Mouse (Mus musculus) CD4-positive helper T cell, adult 2 months (primary cell): ENCODE measurements at regions not wholly inside any gene's neighbourhood (a gene's known extent, or its start where the extent isn't known, plus 50 kb on each side); places are given as distances from the start of the nearest gene placed in this dataset.

Experiments used
- DNase-seq: peaks from one replicate; pipeline ENCODE4 v3.0.0-alpha.2; 2012; ENCODE audit warnings: low read depth, missing footprints, low spot score

DNA sequence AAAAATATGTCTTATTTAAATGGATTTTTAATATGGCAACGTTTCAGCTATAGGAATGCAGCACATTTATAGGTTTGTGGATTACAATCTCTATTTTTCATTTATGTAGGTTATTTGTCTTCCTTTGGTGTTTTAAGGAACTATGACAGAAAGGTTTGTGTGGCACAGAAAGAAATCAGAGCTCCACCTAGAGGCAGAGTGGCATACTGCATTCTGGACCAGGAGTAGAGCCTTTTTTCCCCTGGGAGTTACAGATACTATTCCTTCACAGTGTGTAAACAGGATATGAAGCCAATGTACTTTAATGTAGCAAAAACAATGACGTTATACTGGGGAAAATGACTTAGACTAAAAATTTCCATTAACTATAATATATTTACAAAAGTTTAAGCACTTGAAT lies 94.9 kb upstream of the St8sia4 start:
- peak; percentile 57 for DNase-seq

DNA sequence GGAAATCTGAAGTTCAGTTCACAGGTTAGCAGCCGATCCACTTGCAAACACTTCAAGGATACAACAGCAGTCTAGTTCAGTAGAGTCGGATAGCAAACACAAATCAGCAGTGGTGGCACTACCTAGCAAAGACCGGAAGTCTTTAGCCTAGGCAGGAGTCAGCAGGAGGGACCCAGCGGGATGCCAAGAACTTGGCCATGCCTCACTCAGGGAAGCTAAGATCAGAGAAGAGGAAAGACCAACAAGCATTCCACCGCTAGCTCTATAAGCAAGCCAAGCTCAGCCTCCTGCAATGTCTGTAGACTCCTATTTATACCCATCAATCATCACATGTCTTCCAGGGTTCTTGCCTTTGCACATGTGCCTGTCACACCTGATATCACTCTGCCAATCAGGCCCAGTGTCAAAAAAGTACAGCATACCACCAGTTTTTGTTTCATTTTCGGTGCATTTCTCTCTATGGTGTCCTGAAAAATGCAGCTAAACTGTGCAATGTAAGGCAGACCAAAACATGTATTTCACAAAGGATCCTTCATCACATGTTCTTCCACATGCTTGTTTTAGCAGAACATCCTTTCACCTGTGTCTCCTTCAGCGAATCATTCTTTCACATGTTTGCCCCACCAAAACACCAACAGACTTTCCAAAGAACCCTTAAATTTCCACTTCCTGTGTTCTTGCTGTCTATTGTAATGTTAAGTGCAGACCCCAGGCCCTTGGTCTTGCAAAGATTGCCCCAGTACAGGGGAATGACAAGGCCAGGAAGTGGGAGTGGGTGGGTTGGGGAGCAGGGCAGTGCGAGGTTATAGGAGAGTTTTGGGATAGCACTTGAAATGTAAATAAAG lies 86.9 kb upstream of the St8sia4 start:
- peak; percentile 25 for DNase-seq

DNA sequence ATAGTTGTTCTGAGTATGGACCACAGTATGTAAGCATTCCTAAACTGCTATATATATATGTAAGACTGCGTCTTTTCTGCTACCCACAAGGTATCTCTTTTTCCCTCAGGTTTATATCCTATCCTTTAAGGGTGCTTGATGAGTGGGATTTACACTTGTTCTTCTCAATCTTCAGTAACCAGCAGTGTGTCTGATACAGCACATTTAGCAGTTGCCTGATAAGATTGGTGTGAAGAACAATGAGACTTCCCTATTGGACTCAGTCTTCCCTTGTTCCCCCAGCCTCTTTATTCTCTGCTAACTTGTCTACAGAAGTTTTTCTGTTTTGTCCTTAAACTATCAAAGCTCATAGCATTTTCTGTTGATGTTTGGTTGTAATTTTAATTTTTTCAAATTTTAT lies 86.1 kb upstream of the St8sia4 start:
- no peak for DNase-seq

DNA sequence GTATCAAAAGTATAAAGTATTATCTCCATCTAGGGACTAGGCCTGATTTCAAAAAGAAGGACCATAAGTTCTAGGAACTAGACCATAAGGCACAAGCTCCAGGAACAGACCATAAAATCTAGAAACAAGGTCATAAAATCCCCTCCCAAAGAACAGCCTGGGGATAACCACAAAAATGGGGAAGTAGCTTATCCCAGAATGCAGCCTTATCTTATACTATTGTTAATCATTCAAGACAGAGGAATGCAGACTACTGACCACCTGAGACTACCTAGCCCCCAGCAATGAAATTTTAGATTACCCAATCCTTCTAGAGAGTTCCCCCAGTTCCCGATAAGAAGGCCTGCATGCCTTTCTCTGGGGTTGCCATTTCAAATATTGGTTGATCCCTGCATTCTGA lies 81.6 kb upstream of the St8sia4 start:
- no peak for DNase-seq

DNA sequence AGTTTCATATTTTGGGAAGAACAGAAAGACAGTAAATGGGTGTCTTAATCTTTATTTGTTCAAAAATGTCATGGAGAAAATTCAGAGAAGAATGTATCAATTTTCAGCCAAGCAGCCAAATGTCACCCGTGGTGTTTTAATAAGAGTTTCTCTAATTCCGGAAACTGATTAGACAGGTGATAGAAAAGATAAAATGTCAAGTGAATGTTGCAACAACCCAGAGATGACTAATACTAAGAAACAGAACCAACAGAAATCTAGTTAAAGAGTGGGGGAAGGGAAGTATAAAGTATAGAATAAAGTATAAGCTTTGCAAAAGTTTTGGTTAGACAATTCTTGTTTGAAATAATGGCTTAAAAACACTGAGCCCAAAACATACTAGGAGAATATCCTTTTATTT lies 79.9 kb upstream of the St8sia4 start:
- peak; percentile 27 for DNase-seq

DNA sequence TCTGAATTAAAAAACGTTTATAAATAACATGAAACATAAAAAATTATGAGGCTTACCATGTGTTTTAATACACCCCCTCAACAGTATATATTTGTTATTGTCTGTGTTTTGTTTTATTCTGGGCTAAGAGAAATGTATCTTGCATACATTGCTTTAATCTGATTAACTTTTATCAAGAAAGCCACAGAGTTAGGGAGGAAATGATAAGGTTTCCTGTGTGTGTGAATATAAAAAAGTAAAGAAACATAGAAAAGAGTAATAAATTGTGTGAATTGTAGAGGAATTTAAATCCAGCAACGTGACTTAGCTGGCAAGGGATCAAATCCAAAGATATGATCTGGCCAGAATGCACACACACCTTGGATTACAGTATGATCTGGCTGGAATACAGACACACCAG lies 77.1 kb upstream of the St8sia4 start:
- peak; percentile 18 for DNase-seq

DNA sequence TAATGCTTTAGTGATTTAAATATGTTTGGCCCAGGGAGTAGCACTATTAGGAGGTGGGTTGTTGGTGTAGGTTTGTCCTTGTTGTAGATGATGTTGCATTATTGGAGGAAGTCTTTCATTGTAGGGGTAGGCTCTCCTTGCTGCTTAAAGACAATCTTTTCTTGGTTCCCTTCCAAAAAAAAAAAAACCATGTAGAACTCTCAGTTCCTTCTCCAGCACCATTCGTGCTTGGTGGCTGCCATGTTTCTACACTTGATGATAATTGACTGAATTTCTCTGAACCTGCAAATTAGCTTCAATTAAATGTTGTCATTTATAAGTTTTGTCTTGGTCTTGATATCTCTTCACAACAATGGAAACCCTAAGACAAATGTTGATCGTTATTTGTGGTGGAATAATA lies 76.0 kb upstream of the St8sia4 start:
- no peak for DNase-seq

DNA sequence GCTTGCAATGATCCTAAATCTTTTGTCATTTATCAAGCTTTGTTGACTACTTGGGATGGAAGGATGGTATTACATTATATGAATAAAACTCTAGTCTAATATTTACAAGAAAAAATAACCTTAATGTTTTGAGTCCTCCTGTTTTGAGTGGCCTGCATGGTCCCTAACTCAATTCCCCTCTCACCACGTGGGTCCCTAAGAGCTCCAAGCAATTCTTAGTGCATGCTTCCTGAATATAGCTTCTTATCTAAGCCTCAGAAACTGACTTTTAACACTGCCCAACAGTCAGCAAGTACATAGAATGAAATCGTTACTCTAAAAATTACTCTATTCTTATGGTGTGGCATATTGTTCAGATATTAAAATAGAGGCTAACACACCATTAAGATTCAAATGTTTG lies 52.1 kb upstream of the St8sia4 start:
- DNase-seq = no peak

DNA sequence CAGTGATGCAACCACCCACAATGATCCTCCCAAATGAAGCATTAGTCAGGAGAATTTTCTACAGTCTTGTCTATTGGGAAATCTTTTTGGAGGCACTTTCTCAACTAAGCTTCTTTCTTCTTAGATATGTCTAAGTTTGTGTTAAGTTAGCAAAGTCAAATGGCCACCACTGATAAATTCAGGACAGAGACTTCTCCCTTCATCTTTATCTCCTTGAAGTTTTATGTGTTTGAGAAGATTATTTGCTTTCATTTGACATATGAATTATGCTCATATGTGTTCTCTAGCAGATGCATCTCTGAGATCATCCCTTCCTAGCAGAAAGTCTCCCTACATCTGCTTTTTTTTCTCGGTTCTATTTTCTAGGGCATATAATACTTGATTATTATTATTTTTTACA lies 51.4 kb upstream of the St8sia4 start:
- no peak for DNase-seq
